Comparison of ENCODE assay signal across 14 mouse cellular contexts in genomic region chr3:51096545-51096944, GRCm38 (mm10).
DNase-seq lines count a peak whose midpoint lies in the region; ATAC-seq lines count a peak whose summit lies in the region.
"Had no signal": no experiment of that assay in that cellular context is flagged by ENCODE, and none has a peak within 500 bp of the region (broad histone marks: within the 10 kb centered on the region; RNA-seq: fewer than 3 reads in every experiment).

No protein-coding gene starts in this region.

- H3K27ac ChIP-seq in neural tube, embryonic 12.5 days = no peak overlapping the region
- H3K27ac ChIP-seq in hindbrain, embryonic 12.5 days = peak overlapping the region; percentile 73; the same call in 1 of the 2 replicates
- peak overlapping the region; percentile 82 for H3K27ac ChIP-seq in midbrain, embryonic 15.5 days
- H3K27ac ChIP-seq: liver, embryonic 13.5 days had no signal

- DNase-seq in neural tube, embryonic 10.5 days (ENCODE audit: extremely low spot score, low spot score) = no peak
- no peak for DNase-seq in layer of hippocampus, postnatal 36 days
- DNase-seq in layer of hippocampus, adult 18-20 months (ENCODE audit: low spot score in 2 of 2) = no peak
- no peak for DNase-seq in lung, postnatal 36 days
- DNase-seq: adrenal gland, adult 2 months; kidney, adult 18-20 months; liver, embryonic 13.5 days; thymus, adult 2 months had no signal

- peak overlapping the region; percentile 12; the same call in 1 of the 2 replicates for H3K4me2 ChIP-seq in neural tube, embryonic 12.5 days (replicated peaks)
- H3K4me2 ChIP-seq in hindbrain, embryonic 12.5 days (replicated peaks) = peak overlapping the region; percentile 19; the same call in 1 of the 2 replicates
- H3K4me2 ChIP-seq in midbrain, embryonic 15.5 days = peak overlapping the region; percentile 22
- H3K4me2 ChIP-seq: heart, embryonic 12.5 days; liver, embryonic 13.5 days had no signal

- 35% methylated on average over 6 of the region's 6 CpGs for WGBS in neural tube, embryonic 12.5 days
- 28% methylated on average over 6 of the region's 6 CpGs for WGBS in hindbrain, embryonic 12.5 days
- WGBS in midbrain, embryonic 15.5 days = 14% methylated on average over 6 of the region's 6 CpGs

- H3K9me3 ChIP-seq in neural tube, embryonic 12.5 days = no peaks in the 10 kb centered on the region
- H3K9me3 ChIP-seq in hindbrain, embryonic 12.5 days (replicated peaks) = no peaks in the 10 kb centered on the region
- H3K9me3 ChIP-seq in midbrain, embryonic 15.5 days = no peaks in the 10 kb centered on the region
- H3K9me3 ChIP-seq: heart, embryonic 12.5 days; liver, embryonic 13.5 days; megakaryocyte, embryonic 14.5 days had no signal

- H3K4me1 ChIP-seq in neural tube, embryonic 12.5 days = peaks cover 13% of the 10 kb centered on the region
- H3K4me1 ChIP-seq in hindbrain, embryonic 12.5 days = peaks cover 16% of the 10 kb centered on the region
- H3K4me1 ChIP-seq in midbrain, embryonic 15.5 days = peaks cover 27% of the 10 kb centered on the region
- H3K4me1 ChIP-seq: liver, embryonic 13.5 days; megakaryocyte, embryonic 14.5 days had no signal

- H3K36me3 ChIP-seq in neural tube, embryonic 12.5 days = no peaks in the 10 kb centered on the region
- H3K36me3 ChIP-seq in hindbrain, embryonic 12.5 days = no peaks in the 10 kb centered on the region
- H3K36me3 ChIP-seq in midbrain, embryonic 15.5 days (replicated peaks) = no peaks in the 10 kb centered on the region
- H3K36me3 ChIP-seq: heart, embryonic 12.5 days; liver, embryonic 13.5 days had no signal

- H3K9ac ChIP-seq in neural tube, embryonic 12.5 days = no peak overlapping the region
- H3K9ac ChIP-seq in hindbrain, embryonic 12.5 days = no peak overlapping the region
- H3K9ac ChIP-seq in midbrain, embryonic 15.5 days = no peak overlapping the region
- H3K9ac ChIP-seq: heart, embryonic 12.5 days; liver, embryonic 13.5 days had no signal

- no peak overlapping the region for H3K4me3 ChIP-seq in neural tube, embryonic 12.5 days
- no peak overlapping the region for H3K4me3 ChIP-seq in hindbrain, embryonic 12.5 days
- no peak overlapping the region for H3K4me3 ChIP-seq in midbrain, embryonic 15.5 days
- H3K4me3 ChIP-seq: heart, embryonic 12.5 days; liver, embryonic 13.5 days; megakaryocyte, embryonic 14.5 days had no signal

- no peak for ATAC-seq in neural tube, embryonic 12.5 days (ENCODE audit: low FRiP score, low read depth)
- peak; percentile 66 for ATAC-seq in hindbrain, embryonic 12.5 days (ENCODE audit: low FRiP score)
- ATAC-seq in midbrain, embryonic 15.5 days (replicated peaks) = peak; percentile 77
- ATAC-seq: Patski had no signal

- no peaks in the 10 kb centered on the region for H3K27me3 ChIP-seq in neural tube, embryonic 12.5 days (replicated peaks)
- no peaks in the 10 kb centered on the region for H3K27me3 ChIP-seq in hindbrain, embryonic 12.5 days
- H3K27me3 ChIP-seq in midbrain, embryonic 15.5 days (replicated peaks) = no peaks in the 10 kb centered on the region
- H3K27me3 ChIP-seq: heart, embryonic 12.5 days; liver, embryonic 13.5 days; megakaryocyte, embryonic 14.5 days; Patski had no signal
